Mouse (Mus musculus) kidney, adult 2 months (tissue): ENCODE results near the gene Fate1. TPM values are rescaled to one million over a fixed set of nuclear protein-coding genes. Genes with fewer than 3 reads are reported as not detected.

Source experiments
- DNase-seq: peaks from one replicate; pipeline ENCODE4 v3.0.0; 2021
- H3K27ac ChIP-seq: fragments of 200-500 bp; 2 replicates; pipeline ENCODE4 v1.5.1; 2012; ENCODE audit warnings: low read depth, low read length, control low read depth, inconsistent platforms; ENCODE audit not compliant: insufficient read depth
- H3K27me3 ChIP-seq: fragments of 200-500 bp; replicated peaks from 2 replicates; pipeline ENCODE4 v1.6.1; 2012; ENCODE audit warnings: mild to moderate bottlenecking, moderate library complexity, low read length, inconsistent platforms; ENCODE audit not compliant: control insufficient read depth, insufficient read depth
- H3K36me3 ChIP-seq: fragments of 200-500 bp; 2 replicates; pipeline ENCODE4 v1.6.1; 2012; ENCODE audit warnings: mild to moderate bottlenecking, moderate library complexity, low read length, inconsistent platforms; ENCODE audit not compliant: control insufficient read depth, insufficient read depth
- H3K4me1 ChIP-seq: fragments of 200-500 bp; 2 replicates; pipeline ENCODE4 v1.6.1; 2011; ENCODE audit warnings: low read length; ENCODE audit not compliant: control insufficient read depth, insufficient read depth
- H3K4me3 ChIP-seq: fragments of 200-500 bp; 2 replicates; pipeline ENCODE4 v1.5.1; 2011; ENCODE audit warnings: mild to moderate bottlenecking, low read depth, low read length, control low read depth; ENCODE audit not compliant: insufficient read depth
- CTCF ChIP-seq: fragments of 200-500 bp; conservative IDR thresholded peaks from 2 replicates; pipeline ENCODE4 v1.5.1; 2011; ENCODE audit warnings: low read depth, mild to moderate bottlenecking, control low read depth, low read length, moderate library complexity, mixed read lengths; ENCODE audit not compliant: insufficient read depth, insufficient read length
- POLR2A ChIP-seq: fragments of 200-500 bp; IDR thresholded peaks from one replicate; pipeline ENCODE4 v1.6.1; 2011; ENCODE audit warnings: low read depth, low read length, control low read depth
- WGBS: fragments of 180-500 bp; shearing (Covaris S2); methylation state at CpG from one replicate; pipeline ENCODE4 v1.1.7; 2018; 5-methylcytosine and 5-hydroxymethylcytosine counted together
- polyA plus RNA-seq: library from polyadenylated mRNA; depleted of rRNA; stranded (reverse); fragments of >200 nt; gene quantifications from 2 replicates; pipeline ENCODE4 v1.2.3, GENCODE M21; 2012; rRNA removed

The Fate1 gene
- polyA plus RNA-seq: not detected in 2 replicates

GRCm38 (mm10) chrX:71972686-71973085 lies at the start of gene Fate1:
Gene Fate1 (plus strand): TSS chrX:71972986.
- Histone ChIP-seq H3K4me3 (no peak within 1 kb of the TSS), H3K27ac (no peak within 1 kb of the TSS), H3K36me3 (no peaks in the 10 kb centered on the region), H3K27me3 (no peaks in the 10 kb centered on the region), H3K4me1 (no peaks in the 10 kb centered on the region)
- no peak for TF ChIP-seq CTCF
- no peak for TF ChIP-seq POLR2A
- WGBS: 74% methylated on average over 2 of the region's 2 CpGs
- DNase-seq: no peak

- peak; percentile 31 for DNase-seq
- H3K27me3 ChIP-seq: no peaks in the 10 kb centered on the region
These were observed 26.2 kb upstream of the Fate1 start for GRCm38 (mm10) chrX:71946631-71947030.

GRCm38 (mm10) chrX:71958366-71958765 lies 14.4 kb upstream of the Fate1 start:
- Histone ChIP-seq H3K4me1 (no peaks in the 10 kb centered on the region), H3K36me3 (no peaks in the 10 kb centered on the region), H3K27ac (no peak overlapping the region), H3K27me3 (no peaks in the 10 kb centered on the region), H3K4me3 (no peak overlapping the region)
- TF ChIP-seq CTCF (no peak), POLR2A (no peak)
- no peak for DNase-seq

More at GRCm38 (mm10) chrX:71946631-71947030, 26.2 kb upstream of the Fate1 start:
- TF ChIP-seq CTCF (peak; percentile 54), POLR2A (no peak)
- 4% methylated on average over 3 of the region's 3 CpGs for WGBS
- Histone ChIP-seq H3K36me3 (no peaks in the 10 kb centered on the region), H3K4me1 (no peaks in the 10 kb centered on the region), H3K4me3 (no peak overlapping the region), H3K27ac (no peak overlapping the region)

- WGBS: 6% methylated on average over 38 of the region's 72 CpGs
These were observed 10.4 kb upstream of the Fate1 start, which contains the start of gene Prrg3 for GRCm38 (mm10) chrX:71962073-71963051. Gene Prrg3 (plus strand): TSS chrX:71962624.

GRCm38 (mm10) chrX:71963275-71963912 lies 9.4 kb upstream of the Fate1 start:
- DNase-seq: no peak
- Histone ChIP-seq H3K4me3 (no peak overlapping the region), H3K27ac (no peak overlapping the region), H3K27me3 (no peaks in the 10 kb centered on the region), H3K36me3 (no peaks in the 10 kb centered on the region), H3K4me1 (no peaks in the 10 kb centered on the region)
- WGBS: 39% methylated on average over 9 of the region's 9 CpGs
- TF ChIP-seq CTCF (no peak), POLR2A (no peak)

More at GRCm38 (mm10) chrX:71962073-71963051, 10.4 kb upstream of the Fate1 start, which contains the start of gene Prrg3:
- no peak for DNase-seq
- Histone ChIP-seq H3K27ac (no peak within 1 kb of the TSS), H3K27me3 (no peaks in the 10 kb centered on the region), H3K36me3 (no peaks in the 10 kb centered on the region), H3K4me1 (no peaks in the 10 kb centered on the region), H3K4me3 (peak within 1 kb of the TSS; percentile 46; the same call in 1 of the 2 replicates)
- TF ChIP-seq POLR2A (no peak), CTCF (no peak)

- Histone ChIP-seq H3K4me3 (no peak overlapping the region), H3K27me3 (no peaks in the 10 kb centered on the region), H3K27ac (no peak overlapping the region), H3K4me1 (no peaks in the 10 kb centered on the region), H3K36me3 (no peaks in the 10 kb centered on the region)
- 100% methylated on average over 1 of the region's 1 CpGs for WGBS
- TF ChIP-seq CTCF (no peak), POLR2A (no peak)
- no peak for DNase-seq
These were observed 4.6 kb upstream of the Fate1 start for GRCm38 (mm10) chrX:71968216-71968615.

- H3K4me1 ChIP-seq: no peaks in the 10 kb centered on the region
- no peaks in the 10 kb centered on the region for H3K27me3 ChIP-seq
- no peaks in the 10 kb centered on the region for H3K36me3 ChIP-seq
- WGBS: 83% methylated on average over 6 of the region's 6 CpGs
- DNase-seq: no peak
- no peak overlapping the region for H3K4me3 ChIP-seq
- TF ChIP-seq CTCF (no peak), POLR2A (no peak)
- no peak overlapping the region for H3K27ac ChIP-seq
These were observed 4.0 kb upstream of the Fate1 start for GRCm38 (mm10) chrX:71968816-71969215.
